Mouse (Mus musculus): ENCODE data around the gene Smco1. TPM values are rescaled to one million over a fixed set of nuclear protein-coding genes. Genes with fewer than 3 reads are reported as not detected.

The Smco1 gene
- total and polyA plus RNA-seq, 3 experiments = not detected

GRCm38 (mm10) chr16:32303046-32303445, 31.8 kb downstream of the Smco1 start:
- no peak overlapping the region for H3K4me3 ChIP-seq (ENCODE audit: low read depth, low read length)
- H3K27me3 ChIP-seq (ENCODE audit: insufficient read depth, low read length) = no peaks in the 10 kb centered on the region
- no peak for ATAC-seq (ENCODE audit: extremely low read depth, insufficient number of reproducible peaks, low FRiP score, poor library complexity, severe bottlenecking)
- no peak for DNase-seq (ENCODE audit: low spot score)
- no peaks in the 10 kb centered on the region for H3K9me3 ChIP-seq (replicated peaks)
- TF ChIP-seq GATA2 (IDR thresholded peaks at IDR 0.05; ENCODE audit: borderline replicate concordance, low read depth, low read length) (no peak), POLR2AphosphoS5 (IDR thresholded peaks at IDR 0.05; ENCODE audit: insufficient replicate concordance, low read depth, low read length) (no peak), CTCF (IDR thresholded peaks at IDR 0.05; ENCODE audit: low read depth, low read length) (no peak), GATA1 (IDR thresholded peaks at IDR 0.05; ENCODE audit: borderline replicate concordance, low read length) (no peak), TAL1 (conservative IDR thresholded peaks at IDR 0.05; ENCODE audit: low read depth, low read length) (no peak)
- no peaks in the 10 kb centered on the region for H3K4me1 ChIP-seq (ENCODE audit: insufficient read depth, low read depth, low read length)
- H3K36me3 ChIP-seq (replicated peaks) = peaks cover 48% of the 10 kb centered on the region

GRCm38 (mm10) chr16:32303886-32304285, 32.6 kb downstream of the Smco1 start:
- Histone ChIP-seq H3K9me3 (replicated peaks) (no peaks in the 10 kb centered on the region), H3K27me3 (ENCODE audit: insufficient read depth, low read length) (no peaks in the 10 kb centered on the region)
- ATAC-seq (ENCODE audit: extremely low read depth, insufficient number of reproducible peaks, low FRiP score, poor library complexity, severe bottlenecking) = no peak

DNA sequence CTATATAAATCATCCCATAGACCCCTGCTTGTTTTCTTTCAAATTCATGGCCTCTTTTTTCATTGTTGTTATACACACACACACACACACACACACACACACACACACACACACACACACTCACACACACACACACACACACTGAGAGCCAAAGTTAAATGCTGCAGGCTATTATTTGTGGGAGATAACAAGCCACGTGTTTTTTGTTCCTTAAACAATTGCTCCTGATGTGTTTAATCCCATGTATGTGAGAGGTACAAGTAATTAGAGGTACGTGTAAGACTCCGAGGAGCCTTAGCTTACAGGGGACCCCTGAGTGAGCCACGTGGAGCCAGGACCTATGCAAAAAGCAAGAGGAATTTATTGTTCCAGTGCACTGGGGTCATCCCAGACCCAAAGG, 40.7 kb downstream of the Smco1 start:
- TF ChIP-seq TAL1 (conservative IDR thresholded peaks at IDR 0.05; ENCODE audit: low read depth, low read length) = no peak
- TF ChIP-seq POLR2AphosphoS5 (IDR thresholded peaks at IDR 0.05; ENCODE audit: insufficient replicate concordance, low read depth, low read length) = no peak
- TF ChIP-seq CTCF (IDR thresholded peaks at IDR 0.05; ENCODE audit: low read depth, low read length) = no peak
- no peak for TF ChIP-seq GATA1 (IDR thresholded peaks at IDR 0.05; ENCODE audit: borderline replicate concordance, low read length)
- TF ChIP-seq GATA2 (IDR thresholded peaks at IDR 0.05; ENCODE audit: borderline replicate concordance, low read depth, low read length) = no peak
- Histone ChIP-seq H3K9me3 (replicated peaks) (no peaks in the 10 kb centered on the region), H3K4me1 (ENCODE audit: insufficient read depth, low read depth, low read length) (peaks cover 3% of the 10 kb centered on the region; the same call in 1 of the 2 replicates), H3K4me3 (ENCODE audit: low read depth, low read length) (no peak overlapping the region), H3K36me3 (replicated peaks) (no peaks in the 10 kb centered on the region), H3K27me3 (ENCODE audit: insufficient read depth, low read length) (no peaks in the 10 kb centered on the region)
- DNase-seq (ENCODE audit: low spot score) (no peak), ATAC-seq (ENCODE audit: extremely low read depth, insufficient number of reproducible peaks, low FRiP score, poor library complexity, severe bottlenecking) (no peak)

More at GRCm38 (mm10) chr16:32303886-32304285, 32.6 kb downstream of the Smco1 start:
- Histone ChIP-seq H3K4me1 (ENCODE audit: insufficient read depth, low read depth, low read length) (no peaks in the 10 kb centered on the region), H3K36me3 (replicated peaks) (peaks cover 40% of the 10 kb centered on the region), H3K4me3 (ENCODE audit: low read depth, low read length) (no peak overlapping the region)
- no peak for DNase-seq (ENCODE audit: low spot score)
- TF ChIP-seq CTCF (IDR thresholded peaks at IDR 0.05; ENCODE audit: low read depth, low read length) (no peak), POLR2AphosphoS5 (IDR thresholded peaks at IDR 0.05; ENCODE audit: insufficient replicate concordance, low read depth, low read length) (no peak), GATA2 (IDR thresholded peaks at IDR 0.05; ENCODE audit: borderline replicate concordance, low read depth, low read length) (no peak), TAL1 (conservative IDR thresholded peaks at IDR 0.05; ENCODE audit: low read depth, low read length) (no peak), GATA1 (IDR thresholded peaks at IDR 0.05; ENCODE audit: borderline replicate concordance, low read length) (no peak)

DNA sequence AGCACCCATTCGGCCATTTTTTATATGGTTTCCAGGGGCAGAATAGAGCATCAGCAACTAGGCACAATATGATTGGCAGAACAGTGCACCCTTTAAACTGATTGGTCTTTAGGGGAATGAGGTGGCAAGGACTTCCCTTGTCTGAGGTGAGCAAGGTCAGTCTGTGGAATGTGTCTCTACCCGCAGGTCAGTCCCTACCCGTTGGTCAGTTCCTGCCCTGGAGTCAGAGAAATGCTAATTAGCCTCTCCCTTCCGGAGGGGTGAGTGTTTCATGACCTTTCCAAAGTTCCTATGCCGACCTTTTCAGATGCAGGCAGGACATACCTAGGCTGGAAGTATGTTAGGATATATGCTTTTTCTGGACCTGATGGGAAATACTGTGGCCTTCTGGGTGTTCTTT, 41.1 kb downstream of the Smco1 start:
- ATAC-seq (ENCODE audit: extremely low read depth, insufficient number of reproducible peaks, low FRiP score, poor library complexity, severe bottlenecking) (no peak), DNase-seq (ENCODE audit: low spot score) (no peak)
- no peak for TF ChIP-seq POLR2AphosphoS5 (IDR thresholded peaks at IDR 0.05; ENCODE audit: insufficient replicate concordance, low read depth, low read length)
- TF ChIP-seq TAL1 (conservative IDR thresholded peaks at IDR 0.05; ENCODE audit: low read depth, low read length) = no peak
- no peak for TF ChIP-seq CTCF (IDR thresholded peaks at IDR 0.05; ENCODE audit: low read depth, low read length)
- no peak for TF ChIP-seq GATA2 (IDR thresholded peaks at IDR 0.05; ENCODE audit: borderline replicate concordance, low read depth, low read length)
- TF ChIP-seq GATA1 (IDR thresholded peaks at IDR 0.05; ENCODE audit: borderline replicate concordance, low read length) = no peak
- Histone ChIP-seq H3K9me3 (replicated peaks) (no peaks in the 10 kb centered on the region), H3K4me1 (ENCODE audit: insufficient read depth, low read depth, low read length) (peaks cover 3% of the 10 kb centered on the region; the same call in 1 of the 2 replicates), H3K4me3 (ENCODE audit: low read depth, low read length) (no peak overlapping the region), H3K36me3 (replicated peaks) (no peaks in the 10 kb centered on the region), H3K27me3 (ENCODE audit: insufficient read depth, low read length) (no peaks in the 10 kb centered on the region)

GRCm38 (mm10) chr16:32312859-32313258, 41.6 kb downstream of the Smco1 start:
- Histone ChIP-seq H3K4me3 (ENCODE audit: low read depth, low read length) (no peak overlapping the region), H3K4me1 (ENCODE audit: insufficient read depth, low read depth, low read length) (peaks cover 3% of the 10 kb centered on the region; the same call in 1 of the 2 replicates), H3K27me3 (ENCODE audit: insufficient read depth, low read length) (no peaks in the 10 kb centered on the region), H3K36me3 (replicated peaks) (no peaks in the 10 kb centered on the region), H3K9me3 (replicated peaks) (peaks cover under 1% of the 10 kb centered on the region)
- no peak for DNase-seq (ENCODE audit: low spot score)
- ATAC-seq (ENCODE audit: extremely low read depth, insufficient number of reproducible peaks, low FRiP score, poor library complexity, severe bottlenecking) = no peak
- TF ChIP-seq TAL1 (conservative IDR thresholded peaks at IDR 0.05; ENCODE audit: low read depth, low read length) = no peak
- no peak for TF ChIP-seq POLR2AphosphoS5 (IDR thresholded peaks at IDR 0.05; ENCODE audit: insufficient replicate concordance, low read depth, low read length)
- TF ChIP-seq GATA2 (IDR thresholded peaks at IDR 0.05; ENCODE audit: borderline replicate concordance, low read depth, low read length) = no peak
- no peak for TF ChIP-seq GATA1 (IDR thresholded peaks at IDR 0.05; ENCODE audit: borderline replicate concordance, low read length)
- no peak for TF ChIP-seq CTCF (IDR thresholded peaks at IDR 0.05; ENCODE audit: low read depth, low read length)

DNA sequence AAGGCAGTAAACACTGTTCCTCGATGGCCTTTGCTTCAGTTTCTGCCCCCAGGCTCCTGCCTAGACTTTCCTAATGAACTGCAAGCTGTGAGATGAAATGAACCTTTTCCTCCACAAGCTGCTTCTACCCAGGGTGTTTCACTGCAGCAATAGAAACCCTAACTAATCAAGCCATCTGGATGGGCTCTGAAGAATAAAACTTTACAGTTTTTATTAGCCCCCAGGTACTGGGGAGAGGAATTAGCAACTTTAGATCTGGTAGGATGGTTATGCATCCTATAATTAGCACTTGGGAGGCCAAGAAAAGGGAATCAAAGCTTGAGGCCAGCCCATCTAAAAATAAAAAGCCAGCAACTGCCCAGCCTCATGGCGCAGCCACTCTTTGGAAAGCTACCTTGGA, 45.3 kb downstream of the Smco1 start:
- no peaks in the 10 kb centered on the region for H3K36me3 ChIP-seq (replicated peaks)
- H3K4me3 ChIP-seq (ENCODE audit: low read depth, low read length) = no peak overlapping the region
- TF ChIP-seq CTCF (IDR thresholded peaks at IDR 0.05; ENCODE audit: low read depth, low read length) = no peak
- no peak for TF ChIP-seq GATA2 (IDR thresholded peaks at IDR 0.05; ENCODE audit: borderline replicate concordance, low read depth, low read length)
- no peak for TF ChIP-seq TAL1 (conservative IDR thresholded peaks at IDR 0.05; ENCODE audit: low read depth, low read length)
- TF ChIP-seq POLR2AphosphoS5 (IDR thresholded peaks at IDR 0.05; ENCODE audit: insufficient replicate concordance, low read depth, low read length) = no peak
- TF ChIP-seq GATA1 (IDR thresholded peaks at IDR 0.05; ENCODE audit: borderline replicate concordance, low read length) = no peak
- no peaks in the 10 kb centered on the region; the same call in 1 of the 2 replicates for H3K4me1 ChIP-seq (ENCODE audit: insufficient read depth, low read depth, low read length)
- H3K9me3 ChIP-seq (replicated peaks) = peaks cover 4% of the 10 kb centered on the region
- H3K27me3 ChIP-seq (ENCODE audit: insufficient read depth, low read length) = no peaks in the 10 kb centered on the region; the same call in 1 of the 2 replicates
- no peak for DNase-seq (ENCODE audit: low spot score)
- no peak for ATAC-seq (ENCODE audit: extremely low read depth, insufficient number of reproducible peaks, low FRiP score, poor library complexity, severe bottlenecking)

Measured in G1E (cell line).